Mouse (Mus musculus) liver, embryonic 15.5 days (tissue): ENCODE data around the gene Gm7271. TPM values are rescaled to one million over a fixed set of nuclear protein-coding genes. Genes with fewer than 3 reads are reported as not detected.

Source experiments
- polyA plus RNA-seq: library from polyadenylated mRNA; unstranded; fragments of >200 nt; fragmentation: Nextera tagmentation; extraction: Ambion mirVana; gene quantifications from 2 replicates; pipeline ENCODE4 v1.2.1, GENCODE M21; 2015

Gm7271 gene
- polyA plus RNA-seq, 1 experiment from 2014 or later = not detected

Other genes starting within 250 kb of the Gm7271 start
- gene Clock, start 179.2 kb upstream of the Gm7271 start, polyA plus RNA-seq = 1.8 and 2.1 TPM in 2 replicates
- not detected in 2 replicates for gene Pdcl2, start 152.9 kb upstream of the Gm7271 start, polyA plus RNA-seq
- not detected in 2 replicates for gene Nmu, start 120.3 kb upstream of the Gm7271 start, polyA plus RNA-seq
- gene Exoc1, start 45.3 kb downstream of the Gm7271 start, polyA plus RNA-seq = 11.7 and 11.8 TPM in 2 replicates
- 3.9 and 4.1 TPM in 2 replicates for gene Cep135, start 104.7 kb downstream of the Gm7271 start, polyA plus RNA-seq
- 7.5 and 7.6 TPM in 2 replicates for gene C530008M17Rik, start 172.5 kb downstream of the Gm7271 start, polyA plus RNA-seq